Mouse (Mus musculus) left cerebral cortex, postnatal 14 days (tissue): ENCODE measurements at regions not wholly inside any gene's neighbourhood (a gene's known extent, or its start where the extent isn't known, plus 50 kb on each side); places are given as distances from the start of the nearest gene placed in this dataset.
A peak's percentile ranks its signal among the peaks of the same experiment; 100 is the strongest.

Experiments
- DNase-seq, 2 experiments: peaks; one replicate each; pipeline ENCODE4 v3.0.0; 2021 to 2022; ENCODE audit warnings: low spot score in 2 of 2, mixed read lengths in 1 of 2
- intact Hi-C: fragments of 180-260 bp; cut with DNase I; formaldehyde crosslinking; loops from one replicate; pipeline ENCODE4 v1.15.1; 2025

DNA sequence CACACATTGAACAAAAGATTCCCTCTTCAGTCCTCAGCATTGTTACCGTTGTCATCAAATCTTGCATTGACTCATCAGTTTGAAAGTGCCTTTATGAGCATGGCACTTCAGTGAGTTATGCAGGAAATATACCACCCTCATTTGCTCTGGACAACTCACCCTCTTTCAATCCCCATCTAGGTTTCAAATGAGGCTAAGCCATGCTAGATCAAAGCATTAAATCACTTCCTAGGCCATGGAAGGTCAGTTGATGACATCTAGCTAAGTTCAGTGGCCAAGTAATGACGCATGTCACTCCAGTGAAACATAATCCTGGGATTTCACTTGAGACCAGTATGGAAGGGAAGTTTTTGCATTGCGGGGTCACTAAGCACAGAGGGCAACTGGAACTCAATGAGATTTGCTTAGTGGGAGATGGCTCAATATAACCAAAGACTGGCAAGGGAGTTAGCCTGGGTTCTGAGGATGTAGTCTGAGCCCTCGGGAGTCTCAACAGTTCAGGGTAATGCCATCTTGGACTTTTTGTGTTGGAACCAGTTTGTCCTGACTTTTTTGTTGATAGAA is 562.0 kb upstream of the Sall1 start:
- intact Hi-C loops = no loop called here
- no peak for DNase-seq

DNA sequence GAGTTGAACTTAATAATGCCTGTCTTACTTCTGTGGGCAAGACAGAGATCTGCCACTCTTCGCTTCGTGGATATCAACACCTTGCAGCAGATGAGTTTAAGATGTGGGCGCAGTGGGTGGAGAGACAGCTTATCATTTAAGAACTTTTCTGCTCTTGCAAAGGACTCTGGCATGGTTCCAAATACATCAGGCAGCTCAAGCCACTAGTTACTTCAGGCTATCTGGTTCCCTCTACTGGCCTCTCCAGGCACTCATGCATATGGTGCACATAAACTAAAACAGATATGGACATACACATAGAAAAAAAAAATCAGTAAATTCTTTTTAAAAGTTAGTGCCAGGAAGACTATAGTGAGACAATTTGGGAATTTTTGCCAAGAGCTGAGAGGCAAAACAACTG is 560.5 kb upstream of the Sall1 start:
- DNase-seq = peak in 1 of 2 experiments; percentile 2
- intact Hi-C loops = no loop called here

DNA sequence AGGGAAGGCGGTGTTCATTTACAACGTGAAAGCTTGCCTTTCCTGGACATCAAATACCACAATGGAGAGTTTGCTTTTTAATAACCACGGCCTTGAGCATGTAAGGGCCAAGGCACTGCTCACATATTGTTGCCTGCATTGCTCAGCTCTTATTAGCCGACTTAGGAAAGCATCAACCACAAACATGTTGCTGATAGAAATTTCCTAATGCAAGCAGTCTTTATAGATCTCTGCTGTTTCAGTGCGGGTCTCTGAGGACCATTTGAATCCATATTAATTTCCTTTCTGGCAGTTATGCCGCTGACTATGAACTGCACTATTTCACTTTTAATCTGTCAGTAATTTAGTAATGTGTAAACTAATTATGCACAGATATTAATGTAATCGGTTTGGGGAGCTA is 552.4 kb upstream of the Sall1 start:
- DNase-seq = no peak
- intact Hi-C loops = no loop called here

DNA sequence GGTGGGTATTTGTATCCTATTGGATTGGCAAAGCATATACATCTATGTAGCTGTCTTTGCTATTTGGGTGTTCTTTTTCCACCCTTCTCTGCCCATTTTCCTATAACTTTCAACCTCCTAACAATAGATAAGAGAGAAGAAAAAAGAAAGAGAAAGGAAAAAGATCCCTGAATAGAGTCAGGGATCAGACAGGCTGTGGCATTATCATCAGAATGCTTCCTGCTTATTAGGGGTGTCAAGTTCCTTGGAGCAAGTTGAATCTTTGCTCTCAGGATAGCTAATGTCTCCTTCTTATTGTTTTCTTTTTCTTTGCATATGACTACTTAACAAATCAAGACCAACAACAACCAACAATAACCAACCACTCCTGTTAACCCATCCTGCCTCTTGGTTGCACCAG is 539.1 kb upstream of the Sall1 start:
- no peak for DNase-seq
- intact Hi-C loops = no loop called here

DNA sequence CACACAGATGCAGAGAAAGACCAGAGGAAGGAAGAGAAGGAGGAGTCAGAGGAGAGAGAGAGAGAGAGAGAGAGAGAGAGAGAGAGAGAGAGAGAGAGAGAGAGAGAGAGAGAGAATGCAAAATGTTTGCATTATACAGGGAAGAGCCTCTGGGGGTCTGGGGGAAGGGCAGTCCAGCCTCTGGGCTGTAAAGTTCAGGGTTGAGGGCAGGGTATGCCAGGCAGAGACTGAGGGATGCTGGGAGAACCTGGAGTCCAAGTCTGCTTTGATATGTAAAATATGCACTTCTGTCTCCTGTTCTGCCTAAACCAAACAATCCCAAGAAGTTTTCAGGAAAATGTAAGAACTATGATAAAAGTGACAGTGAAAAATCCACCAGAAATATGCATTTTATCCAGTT is 538.6 kb upstream of the Sall1 start:
- intact Hi-C loops = no loop called here
- DNase-seq = no peak

DNA sequence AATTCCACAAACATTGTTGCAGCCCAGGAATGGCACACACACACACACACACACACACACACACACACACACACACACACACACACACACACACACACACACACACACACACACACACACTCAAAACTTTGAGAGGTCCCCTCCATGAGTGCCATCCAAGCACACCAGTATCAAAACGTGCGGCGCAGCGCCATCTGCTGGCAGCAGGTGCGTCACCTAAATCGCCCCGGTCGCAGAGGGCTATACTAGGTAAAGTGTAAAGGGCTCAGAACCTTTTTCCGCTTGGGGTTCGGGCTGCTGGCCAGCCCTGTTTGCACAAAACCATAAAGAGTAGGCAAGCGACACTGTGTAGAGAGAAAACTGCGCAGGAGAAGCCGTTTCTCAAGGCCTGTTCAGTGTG is 527.9 kb upstream of the Sall1 start:
- intact Hi-C loops = loop anchor here (2.0 to 10.0 kb wide), 4 partner anchors 210 to 777 kb away; no protein-coding TSS in a partner anchor
- peak; percentile 79 to 87 for DNase-seq

DNA sequence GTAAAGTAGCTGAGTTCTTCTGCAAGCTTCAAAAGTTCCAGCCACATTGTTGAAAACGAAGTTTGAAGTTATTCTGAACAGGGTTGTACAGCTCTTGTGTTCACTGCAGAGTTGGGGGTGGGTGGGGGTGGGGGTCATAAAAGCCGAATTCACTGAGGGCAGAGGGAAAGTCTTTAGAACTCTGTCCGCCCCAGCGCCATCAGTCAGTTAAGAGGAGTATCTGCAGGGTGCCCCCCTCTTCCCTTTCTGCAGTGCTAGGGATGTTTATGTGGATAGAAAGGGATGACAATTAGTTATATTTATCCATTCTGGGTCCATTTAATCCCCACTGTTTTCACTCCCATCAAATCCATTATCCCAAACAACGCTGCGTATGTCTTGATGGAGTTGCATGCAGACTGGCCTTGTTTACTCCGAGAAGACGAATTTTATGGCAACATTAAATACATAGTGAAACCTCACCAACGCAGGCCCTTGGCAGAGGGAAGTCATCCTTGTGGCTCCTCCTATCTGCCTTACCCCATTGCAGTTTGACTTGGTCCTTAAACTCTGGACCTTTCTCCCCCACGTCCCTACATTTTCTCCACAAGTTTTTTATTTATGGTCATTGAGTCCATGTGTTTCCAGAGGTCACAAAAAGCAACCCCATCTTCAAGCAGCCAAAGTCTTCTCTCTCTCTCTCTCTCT is 526.8 kb upstream of the Sall1 start:
- no peak for DNase-seq
- intact Hi-C loops = loop anchor here (2.0 to 10.0 kb wide), 4 partner anchors 212 to 776 kb away; no protein-coding TSS in a partner anchor

DNA sequence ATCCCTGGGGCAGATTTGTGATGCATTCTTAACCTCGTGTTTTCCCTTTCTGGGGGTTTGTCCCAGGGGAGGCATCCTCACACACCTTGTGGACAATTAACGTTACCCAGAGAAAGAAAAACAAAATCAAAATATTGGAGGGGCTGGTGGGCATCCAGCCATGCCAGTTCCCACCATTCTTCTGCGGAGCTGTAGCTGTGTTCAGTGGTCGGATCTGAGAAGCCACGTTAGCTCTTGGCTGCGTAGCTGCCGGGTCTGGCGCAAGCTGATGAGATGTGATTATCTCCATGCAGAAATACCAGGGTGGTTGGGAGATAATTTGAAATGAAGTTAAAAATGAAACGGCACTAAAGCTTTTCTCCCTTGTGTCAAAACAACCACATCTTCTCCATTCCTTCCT is 525.4 kb upstream of the Sall1 start:
- no peak for DNase-seq
- intact Hi-C loops = no loop called here

DNA sequence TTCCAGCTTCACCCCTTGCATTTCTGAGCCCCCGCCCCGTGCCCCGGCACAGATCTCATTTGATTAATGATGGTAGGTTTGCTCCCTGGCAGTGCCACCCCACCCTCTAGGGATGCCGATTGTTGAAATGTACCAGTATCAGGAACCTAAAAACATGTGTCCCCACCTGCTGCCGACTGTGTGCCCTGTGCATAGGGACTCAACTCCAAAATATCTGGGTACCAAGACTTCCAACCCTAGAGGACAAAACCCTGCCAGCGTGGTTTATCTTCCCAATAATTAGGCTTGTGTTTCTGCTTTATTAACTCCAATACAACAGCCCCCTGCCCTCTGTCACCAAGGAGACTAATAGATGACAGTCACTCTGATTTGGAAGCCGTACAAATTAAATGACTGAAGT is 524.7 kb upstream of the Sall1 start:
- intact Hi-C loops = no loop called here
- DNase-seq = no peak

DNA sequence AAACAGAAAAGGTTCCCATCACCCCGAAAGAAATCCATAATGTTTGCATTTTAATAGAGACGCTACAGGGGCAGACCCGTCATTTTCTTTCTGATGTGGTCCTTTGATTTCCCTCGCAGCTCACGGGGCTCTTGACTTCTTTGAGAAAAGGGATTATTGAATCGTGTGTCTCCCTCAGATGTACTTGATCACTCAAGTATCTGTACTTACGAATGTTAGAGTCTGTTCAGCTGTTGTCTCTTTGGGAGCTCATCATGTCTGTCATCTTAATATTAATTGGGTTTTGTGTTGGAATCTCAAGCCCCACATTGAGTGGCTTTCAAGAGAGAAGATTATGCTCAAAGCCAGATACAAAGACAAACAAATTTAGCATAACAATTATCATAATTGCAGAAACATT is 523.0 kb upstream of the Sall1 start:
- intact Hi-C loops = no loop called here
- no peak for DNase-seq

DNA sequence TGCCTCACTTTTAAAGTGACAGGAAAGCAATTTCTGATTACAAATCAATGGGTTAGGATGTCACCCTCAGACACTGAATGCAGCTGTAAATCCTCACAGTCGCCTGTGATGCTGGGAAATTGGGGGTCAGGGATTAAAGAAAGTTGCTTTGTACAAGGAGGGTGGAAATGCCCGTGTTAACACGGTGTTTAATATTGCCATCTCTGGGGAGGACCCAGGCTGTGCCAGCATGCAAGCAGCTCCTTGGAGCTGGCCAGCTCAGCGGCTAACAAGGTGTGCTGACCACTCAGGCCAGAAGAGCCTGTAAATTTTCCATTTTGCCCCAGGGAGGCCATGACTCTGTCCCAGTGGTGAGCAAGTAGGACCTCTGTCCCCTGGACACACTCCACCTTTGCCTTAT is 522.5 kb upstream of the Sall1 start:
- no peak for DNase-seq
- intact Hi-C loops = no loop called here

DNA sequence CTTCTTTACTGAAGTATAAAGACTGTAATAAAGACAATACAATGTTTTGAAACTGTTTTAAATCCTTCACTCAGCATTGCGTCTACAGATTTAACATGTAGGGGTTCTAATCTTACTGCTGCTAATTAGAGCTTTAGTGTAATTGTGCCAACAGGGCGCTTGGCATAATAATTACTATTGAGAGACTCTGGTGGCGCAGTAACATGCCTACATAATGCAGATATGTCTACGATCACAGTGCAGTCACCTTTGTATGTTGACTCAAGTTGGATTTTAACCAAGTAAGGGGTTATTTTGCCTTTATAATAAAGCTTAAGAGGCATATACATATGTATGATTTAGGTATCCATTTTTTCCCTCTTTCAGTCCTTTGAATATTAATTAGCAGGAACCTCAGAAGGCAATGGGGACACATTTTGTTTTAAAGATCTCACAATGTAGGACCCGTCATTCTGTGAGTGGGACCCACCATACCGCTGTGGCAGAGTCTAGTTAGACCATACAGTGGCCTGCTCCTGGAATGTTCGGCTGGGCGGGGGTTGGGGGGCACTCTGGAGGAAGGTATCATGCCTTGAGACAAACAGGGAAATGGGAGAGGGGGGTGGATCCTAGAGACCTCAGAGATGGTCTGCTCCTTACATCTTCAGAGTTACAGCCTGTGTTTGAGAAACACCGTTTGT is 521.3 kb upstream of the Sall1 start:
- intact Hi-C loops = no loop called here
- DNase-seq = no peak

DNA sequence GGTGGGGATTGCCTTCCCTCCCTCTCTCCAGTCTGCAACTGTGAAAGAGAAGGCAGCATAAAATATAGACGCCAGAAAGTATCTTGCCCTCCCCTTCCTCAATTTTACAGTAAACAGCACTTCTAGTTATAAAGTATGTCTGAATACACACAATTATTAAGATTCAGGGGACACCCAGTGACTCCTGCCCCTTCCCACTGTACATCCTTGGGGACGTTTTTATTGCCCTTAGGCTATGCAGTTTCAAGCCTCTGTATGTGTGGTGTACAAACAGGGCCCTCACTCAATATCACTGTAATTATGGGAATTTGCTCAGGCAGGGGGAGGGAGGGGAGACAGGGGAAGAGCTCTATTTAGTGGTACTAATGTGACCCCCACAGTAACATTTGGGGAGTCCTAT is 519.6 kb upstream of the Sall1 start:
- no peak for DNase-seq
- intact Hi-C loops = no loop called here

DNA sequence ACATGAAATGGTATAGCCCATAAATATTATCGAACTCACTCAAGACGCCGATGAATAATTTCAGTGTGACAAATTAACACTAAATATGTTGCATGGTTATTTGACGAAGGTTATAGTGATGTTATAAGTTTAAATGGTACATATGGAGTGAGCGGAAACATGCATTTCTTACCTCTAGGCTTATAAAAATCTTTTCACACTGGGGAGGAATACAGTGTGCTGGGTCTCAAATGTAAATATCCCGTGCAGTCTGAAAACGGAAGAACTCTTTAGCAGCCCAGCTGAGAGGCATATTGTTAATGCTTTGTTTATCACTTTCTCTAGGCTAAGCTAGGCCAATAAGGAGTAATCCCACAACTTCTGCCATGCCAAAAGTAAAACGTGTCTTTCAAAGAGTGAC is 518.6 kb upstream of the Sall1 start:
- no peak for DNase-seq
- intact Hi-C loops = no loop called here

DNA sequence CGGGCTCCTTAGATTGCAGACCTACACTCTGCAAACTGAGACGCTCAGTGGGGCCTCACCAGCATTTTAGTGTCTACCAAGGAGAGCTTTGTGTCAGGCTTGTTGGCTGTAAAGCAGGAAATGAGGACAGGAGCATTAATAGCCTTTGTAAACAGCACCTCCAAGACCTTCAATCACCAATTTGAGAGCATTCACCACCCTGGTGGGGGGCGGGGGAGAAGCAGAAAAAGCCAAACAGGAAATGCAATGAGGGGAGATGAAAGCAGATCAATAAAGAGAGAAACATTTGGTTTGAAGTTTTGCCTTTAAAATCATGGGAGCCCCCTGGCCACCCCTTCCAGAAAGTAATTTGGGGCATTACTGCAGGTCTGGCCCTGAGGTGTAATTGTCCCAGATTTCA is 497.3 kb upstream of the Sall1 start:
- intact Hi-C loops = no loop called here
- no peak for DNase-seq

DNA sequence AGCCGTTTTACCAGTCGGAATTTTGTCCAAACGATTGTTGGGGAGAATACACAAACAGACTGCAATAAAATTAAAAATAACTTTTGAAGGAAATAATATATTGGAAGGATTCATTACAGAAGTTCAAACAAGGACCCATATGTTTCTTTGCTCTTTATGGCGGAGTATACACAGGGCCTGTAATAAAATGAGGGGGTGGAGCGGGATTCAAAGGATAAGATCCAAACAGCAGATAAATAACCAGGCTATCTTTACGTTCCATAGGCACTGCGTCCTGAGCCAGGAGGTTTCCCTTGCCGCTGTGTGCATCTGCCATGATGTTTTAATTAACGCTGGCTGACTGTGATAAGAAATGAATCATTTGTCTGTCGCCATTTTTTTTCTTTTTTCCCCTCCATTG is 490.6 kb upstream of the Sall1 start:
- no peak for DNase-seq
- intact Hi-C loops = no loop called here

DNA sequence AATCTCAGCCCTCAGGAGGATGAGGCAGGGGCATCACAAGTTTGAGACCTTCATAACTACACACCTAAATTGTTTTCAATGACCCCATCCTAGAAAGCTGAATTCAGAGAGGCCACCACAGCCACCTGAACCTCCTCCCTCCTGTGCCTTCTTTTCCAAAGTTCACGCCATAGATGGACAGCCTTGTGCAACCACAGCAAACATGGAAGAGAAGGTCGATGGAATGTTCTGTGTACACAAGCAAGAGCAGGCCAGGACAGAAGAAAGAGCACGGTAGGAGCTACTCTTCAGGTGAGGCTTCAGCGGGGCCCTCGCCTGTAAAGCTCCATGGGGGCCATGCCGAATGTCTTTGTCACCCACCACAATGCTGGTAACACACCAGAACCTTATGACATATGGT is 481.1 kb upstream of the Sall1 start:
- intact Hi-C loops = no loop called here
- no peak for DNase-seq

DNA sequence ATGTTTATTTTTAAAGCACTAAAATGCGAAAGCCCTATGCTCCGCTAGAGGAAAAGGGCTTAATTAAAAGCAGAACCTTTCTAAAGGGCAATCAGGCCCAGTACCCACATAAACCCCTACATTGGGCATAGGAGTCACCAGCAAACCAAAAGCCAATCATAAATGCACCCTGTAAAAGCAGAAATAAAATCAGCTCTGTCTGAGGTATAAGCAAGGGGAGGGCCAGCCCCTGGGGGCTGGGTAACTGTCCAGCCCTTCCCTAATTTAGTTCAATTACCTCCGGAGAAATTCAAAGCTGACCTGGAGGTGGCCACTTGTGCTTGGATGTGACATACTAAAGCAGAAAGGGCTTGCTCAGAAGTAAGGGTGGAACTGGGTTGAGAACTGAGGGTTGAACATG is 479.4 kb upstream of the Sall1 start:
- intact Hi-C loops = no loop called here
- DNase-seq = no peak

DNA sequence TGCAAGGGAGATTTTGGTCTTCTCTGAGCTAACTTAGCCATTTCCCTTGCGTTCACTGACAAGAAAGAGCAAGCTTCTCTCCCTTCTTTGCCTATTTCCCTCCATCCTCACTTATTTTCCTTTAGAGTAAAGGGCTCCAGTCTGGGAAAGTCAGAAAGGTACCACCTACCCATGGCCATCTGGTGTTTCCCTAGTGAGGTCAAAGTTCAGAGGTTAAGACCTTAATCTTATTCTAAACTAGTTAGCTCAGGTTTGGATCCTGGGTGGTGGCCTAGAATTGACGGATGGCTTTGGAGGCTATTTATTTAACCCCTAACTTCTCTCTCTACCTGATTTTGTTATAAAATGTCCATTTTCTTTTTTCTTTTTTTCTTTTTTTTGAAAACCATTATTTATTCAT is 472.6 kb upstream of the Sall1 start:
- DNase-seq = no peak
- intact Hi-C loops = no loop called here

DNA sequence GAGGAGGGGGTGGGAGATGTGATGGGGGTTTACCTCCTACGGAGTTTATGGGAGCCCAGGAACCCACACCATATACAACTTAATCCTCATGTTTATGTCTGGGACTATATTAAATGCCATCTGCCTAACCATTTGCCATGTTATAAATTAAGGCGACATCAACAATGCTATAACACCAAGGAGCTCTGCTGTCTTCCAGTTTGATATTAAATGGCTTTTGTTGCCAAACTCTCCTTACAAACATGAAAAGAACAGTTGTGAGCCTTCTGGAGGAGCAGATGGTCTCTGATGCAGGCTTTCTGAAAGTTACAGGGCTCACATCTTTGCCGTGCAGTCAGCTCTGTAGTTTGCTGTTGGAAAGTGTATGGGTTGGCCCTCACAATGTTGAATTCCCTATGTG is 470.3 kb upstream of the Sall1 start:
- intact Hi-C loops = no loop called here
- DNase-seq = peak; percentile 47 to 66

DNA sequence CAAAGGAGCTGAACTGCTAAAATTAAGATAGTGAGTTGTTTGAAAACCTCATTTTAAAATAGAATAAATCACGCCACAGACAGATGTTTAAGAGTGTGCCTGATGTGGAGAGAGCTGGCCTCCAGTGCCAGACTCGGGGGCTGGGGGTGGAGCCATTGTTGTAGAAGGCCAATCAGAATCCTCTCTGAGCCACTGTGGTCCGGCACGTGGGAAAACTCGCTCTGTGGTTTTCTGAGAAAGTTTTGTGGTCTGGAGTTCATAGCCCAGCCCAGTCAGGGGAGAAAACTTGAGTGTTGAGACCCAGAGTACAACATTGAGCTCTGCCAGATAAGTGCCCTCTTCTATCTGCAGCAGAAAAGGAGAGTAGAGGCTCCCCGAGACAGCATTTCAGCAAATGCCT is 463.7 kb upstream of the Sall1 start:
- intact Hi-C loops = no loop called here
- no peak for DNase-seq
